Mouse (Mus musculus) left cerebral cortex, adult 11 months (tissue): ENCODE measurements at regions not wholly inside any gene's neighbourhood (a gene's known extent, or its start where the extent isn't known, plus 50 kb on each side); places are given as distances from the start of the nearest gene placed in this dataset.
A peak's percentile ranks its signal among the peaks of the same experiment; 100 is the strongest.

Experiments used
- DNase-seq: peaks from one replicate; pipeline ENCODE4 v3.0.0; 2022; ENCODE audit warnings: low spot score

DNA sequence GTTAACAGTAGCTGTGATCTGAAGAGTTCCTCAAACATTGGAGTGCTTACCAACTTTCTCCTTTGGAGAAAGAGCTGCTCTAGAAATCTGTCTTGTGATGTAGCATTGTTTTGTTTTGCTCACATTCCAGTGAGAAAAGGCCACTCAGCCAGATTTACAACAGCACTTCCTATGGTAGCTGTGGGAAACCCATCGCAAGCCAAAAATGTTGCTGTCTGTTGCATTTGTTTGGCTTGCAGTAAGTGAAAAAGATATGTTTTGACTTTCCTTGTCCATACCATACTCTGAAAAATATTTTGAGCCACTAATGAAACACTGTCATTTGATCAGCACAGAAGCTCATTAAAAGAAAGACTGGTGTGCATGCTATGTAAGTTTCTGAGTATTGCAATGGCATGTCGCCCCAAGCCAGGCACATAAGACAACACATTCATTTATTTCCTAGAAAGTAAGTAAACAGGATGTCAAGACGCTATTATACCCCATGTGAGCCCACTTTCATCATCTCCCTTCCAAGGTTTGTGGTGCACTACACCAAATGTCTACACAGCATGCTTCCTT lies 66.2 kb downstream of the Car2 start:
- DNase-seq: no peak

DNA sequence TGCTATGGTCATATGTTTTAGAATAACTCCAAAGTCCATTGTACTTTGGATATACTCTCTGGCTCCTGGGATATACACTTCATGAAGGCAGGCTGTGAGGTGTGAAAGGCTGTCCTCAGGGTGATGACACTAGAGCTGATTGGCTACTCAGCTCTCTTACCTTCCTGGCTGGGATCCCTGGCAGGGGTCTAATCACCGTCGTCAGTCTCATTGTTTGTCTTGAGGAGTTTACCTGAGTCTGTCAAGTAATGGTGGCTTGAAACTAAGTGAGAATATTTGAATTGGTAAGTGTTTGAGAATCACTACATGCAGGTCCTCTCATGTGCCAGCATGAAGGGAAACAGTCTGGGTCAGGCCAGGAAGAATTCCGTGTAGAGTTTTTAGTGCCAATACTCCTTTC lies 66.9 kb downstream of the Car2 start:
- DNase-seq: no peak

DNA sequence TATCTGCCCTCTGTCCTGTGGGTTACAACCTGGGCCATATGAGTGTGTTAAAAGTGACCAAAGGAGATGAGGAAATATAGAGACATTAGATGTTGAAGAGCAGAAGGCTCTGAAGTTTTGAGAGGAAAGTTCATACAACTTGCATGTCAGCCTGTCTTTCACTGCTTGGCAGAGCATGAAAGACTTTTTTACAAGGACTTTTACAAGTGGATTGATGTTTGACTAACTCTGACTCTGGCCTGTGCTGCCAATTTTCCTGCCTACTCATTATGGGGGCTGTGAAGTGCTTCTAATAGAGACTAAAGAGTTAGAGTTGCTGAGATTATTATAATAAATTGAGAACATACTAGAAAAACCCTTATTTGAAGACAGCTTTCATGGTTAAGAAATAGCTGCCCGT lies 71.4 kb downstream of the Car2 start:
- no peak for DNase-seq

DNA sequence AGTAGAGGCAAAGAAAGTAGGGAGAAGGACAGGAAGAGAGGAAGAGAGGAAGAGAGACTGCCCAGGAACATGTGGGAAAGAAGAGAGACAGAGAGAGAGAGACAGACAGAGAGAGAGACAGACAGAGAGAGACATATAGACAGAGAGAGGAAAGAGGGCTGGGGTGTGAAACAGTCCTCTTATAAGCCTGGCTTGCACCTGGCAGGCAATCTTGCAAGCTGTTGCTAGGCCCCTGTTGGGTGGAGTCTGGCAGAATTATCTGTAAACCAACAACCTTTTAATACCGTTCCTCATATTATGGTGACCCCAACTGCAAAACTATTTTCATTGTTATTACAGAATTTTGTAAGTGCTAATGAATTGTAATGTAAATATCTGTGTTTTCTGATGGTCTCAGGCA lies 72.2 kb downstream of the Car2 start:
- DNase-seq: no peak

DNA sequence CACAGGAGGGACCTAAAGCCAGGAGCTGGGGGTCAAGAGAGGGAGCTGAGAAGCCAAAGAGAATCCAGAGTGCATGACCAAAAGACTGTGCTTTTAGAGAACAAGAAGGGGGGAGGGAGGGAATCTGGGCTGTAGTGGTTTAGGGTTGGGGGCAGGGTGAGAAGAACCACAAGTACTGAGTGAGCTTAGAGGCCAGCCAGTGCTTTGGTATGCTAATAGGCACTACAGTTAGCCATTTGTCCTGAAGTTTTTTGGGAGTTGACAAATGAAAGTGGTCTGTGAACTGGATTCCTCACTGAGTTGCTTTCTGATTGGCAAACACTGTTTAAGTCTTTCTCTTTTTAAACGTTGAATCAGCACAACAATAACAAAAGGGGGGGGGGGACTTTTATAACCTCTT lies 73.5 kb downstream of the Car2 start:
- DNase-seq: peak; percentile 13

DNA sequence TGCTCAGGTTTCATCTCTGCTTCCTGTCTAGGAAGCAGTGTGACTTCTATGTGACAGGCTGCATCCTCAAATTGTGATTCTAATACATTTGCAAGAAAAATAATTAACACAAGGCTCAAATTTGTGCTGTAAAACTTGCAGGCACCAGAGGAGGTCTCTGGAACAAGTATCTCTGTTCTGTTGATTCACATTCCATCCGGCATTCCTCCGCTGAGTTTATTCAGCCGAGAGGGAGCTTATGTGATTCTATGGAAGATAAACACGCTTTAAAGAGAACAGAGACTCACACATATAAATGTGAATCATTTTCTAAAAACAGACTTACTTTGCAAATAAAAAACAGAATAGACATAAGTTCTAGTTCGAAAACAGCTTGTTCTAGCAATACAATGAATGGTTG lies 78.7 kb downstream of the Car2 start:
- no peak for DNase-seq

DNA sequence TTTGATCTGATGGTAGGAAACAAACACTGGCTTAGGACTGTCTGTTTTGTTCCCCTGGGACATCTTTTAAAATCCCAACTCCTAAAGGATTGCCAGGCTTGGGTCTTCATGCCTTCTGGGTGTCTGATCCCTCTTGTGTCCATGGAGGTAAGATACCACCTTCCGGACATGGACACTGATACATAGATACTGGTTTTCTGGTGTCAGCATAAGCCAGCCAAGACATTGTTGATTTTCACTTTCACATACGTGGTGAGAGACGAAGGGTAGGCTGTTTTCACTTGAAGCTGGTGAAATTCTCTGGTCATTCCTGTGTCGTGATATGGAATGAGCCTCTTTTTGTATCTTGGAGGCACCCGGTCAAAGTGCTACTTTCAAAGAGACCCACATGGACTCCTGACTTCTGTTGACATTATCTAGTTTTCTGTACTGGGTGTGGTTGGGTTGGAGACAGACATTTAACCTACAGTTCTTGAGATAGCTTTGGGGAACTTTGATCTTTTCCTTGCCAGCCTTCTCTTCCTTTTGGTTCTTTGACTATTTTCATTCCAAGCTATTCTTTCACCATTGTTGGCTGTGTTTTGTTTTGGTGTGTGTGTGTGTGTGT lies 79.5 kb downstream of the Car2 start:
- DNase-seq: no peak

DNA sequence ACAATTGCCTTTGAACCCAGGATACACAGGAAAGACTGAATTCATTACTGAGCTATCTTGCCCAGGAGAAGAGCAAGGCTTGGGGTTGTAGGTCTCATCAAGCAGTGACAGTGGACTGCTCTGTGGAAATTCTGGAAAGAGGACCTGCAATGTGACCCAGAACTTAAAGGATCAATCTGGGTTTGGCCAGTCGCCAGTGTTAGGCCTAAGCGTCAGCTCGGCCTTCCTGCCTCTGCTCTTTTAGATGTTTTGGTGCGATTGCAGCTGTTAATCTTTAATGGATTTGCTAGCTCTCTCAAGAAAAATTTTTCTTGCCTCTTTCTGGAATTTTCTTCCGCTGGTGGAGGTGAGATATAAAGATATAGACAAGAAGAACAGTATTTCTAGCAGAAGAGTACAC lies 81.2 kb downstream of the Car2 start:
- DNase-seq: no peak

DNA sequence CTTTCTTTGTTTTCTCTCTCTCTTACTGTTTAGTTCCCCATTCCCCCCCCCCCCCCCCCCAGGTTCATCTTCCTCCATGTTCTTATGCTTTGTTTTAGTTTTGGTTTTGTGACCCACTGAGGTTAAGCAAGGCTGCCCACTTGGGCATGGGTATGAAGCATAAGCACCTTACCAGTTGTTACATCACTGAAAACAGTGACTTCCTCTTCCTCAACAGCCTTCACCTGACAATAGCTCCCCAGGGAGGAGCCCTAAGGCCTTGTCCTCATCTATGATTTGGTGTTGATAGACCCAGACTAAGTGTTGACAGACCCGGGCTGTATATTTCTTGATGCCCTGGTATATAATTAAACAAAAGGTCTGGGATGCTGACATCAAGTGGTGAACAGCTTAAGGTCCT lies 82.3 kb downstream of the Car2 start:
- DNase-seq: no peak

DNA sequence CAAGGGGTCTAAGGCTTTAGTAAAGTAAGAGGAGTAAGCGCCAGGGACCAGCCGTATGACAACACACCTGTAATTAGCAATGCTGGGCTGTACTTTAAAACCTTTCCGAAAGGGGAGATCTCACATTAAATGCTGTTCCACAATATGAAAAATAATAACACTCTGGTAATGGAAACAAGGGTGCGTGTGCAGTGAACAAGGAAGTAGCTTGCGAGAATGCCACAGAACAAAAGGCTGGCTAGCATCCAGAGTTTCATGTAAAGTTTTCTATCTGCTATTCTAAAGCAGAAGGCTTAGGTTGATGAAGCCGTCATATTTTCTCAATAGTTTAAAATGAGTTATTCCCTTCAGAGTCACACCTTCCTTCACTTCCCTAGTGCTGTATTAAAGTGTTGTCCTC lies 83.6 kb downstream of the Car2 start:
- no peak for DNase-seq

DNA sequence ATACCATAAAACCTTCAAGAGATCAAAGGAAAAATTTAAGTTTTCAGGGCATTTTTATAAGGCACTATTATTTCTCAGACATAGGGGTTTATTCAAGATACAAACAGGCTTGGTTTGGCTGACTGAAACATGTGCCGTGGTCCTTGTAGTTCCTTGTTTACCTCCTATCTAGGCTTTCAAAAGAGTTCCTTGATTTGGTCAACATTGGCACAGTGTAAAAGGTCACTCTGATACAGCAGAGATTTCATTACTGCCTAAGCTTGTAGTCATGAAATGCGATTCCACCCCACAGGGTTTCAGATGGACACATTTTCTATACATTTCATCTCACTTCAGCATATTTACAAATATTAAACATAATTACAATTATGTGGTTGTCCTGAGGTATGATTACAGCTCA lies 85.6 kb downstream of the Car2 start:
- DNase-seq: no peak

DNA sequence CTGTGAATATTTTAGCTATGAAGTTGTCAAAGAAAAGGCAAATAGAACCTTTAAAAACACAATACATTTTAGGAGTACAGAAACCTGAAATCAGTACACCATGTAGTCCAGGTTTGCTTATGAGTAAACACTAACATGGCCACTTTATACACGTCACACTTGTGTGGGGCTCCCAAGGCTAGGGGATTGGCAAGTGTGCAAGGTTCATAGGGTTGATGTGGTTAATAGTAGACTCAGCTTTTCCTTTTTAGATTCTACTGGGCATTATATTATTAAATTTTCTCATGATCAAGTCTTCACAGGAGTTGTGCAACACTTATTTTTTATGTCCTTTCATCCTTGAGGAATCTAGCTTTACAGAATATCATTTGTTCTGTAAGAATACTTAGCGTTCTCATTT lies 88.7 kb downstream of the Car2 start:
- no peak for DNase-seq

DNA sequence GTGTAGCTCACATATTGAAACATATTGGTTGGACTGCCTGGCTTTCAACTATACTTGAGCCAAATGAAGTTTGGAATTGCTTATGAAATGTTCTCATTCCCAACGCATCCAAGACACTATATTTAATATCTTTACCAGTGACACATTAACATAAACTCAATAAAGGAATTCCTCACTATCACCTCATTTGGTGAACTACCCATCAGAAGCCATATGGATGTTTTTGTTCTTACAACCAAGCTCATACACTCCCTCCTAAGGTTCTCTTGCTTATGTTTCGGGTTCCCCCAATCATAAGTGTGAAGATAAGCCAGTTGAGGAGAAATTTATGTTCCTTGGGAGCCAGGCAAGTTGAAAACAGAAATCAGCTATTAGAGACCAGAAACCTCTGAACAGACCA lies 89.1 kb downstream of the Car2 start:
- DNase-seq: no peak

DNA sequence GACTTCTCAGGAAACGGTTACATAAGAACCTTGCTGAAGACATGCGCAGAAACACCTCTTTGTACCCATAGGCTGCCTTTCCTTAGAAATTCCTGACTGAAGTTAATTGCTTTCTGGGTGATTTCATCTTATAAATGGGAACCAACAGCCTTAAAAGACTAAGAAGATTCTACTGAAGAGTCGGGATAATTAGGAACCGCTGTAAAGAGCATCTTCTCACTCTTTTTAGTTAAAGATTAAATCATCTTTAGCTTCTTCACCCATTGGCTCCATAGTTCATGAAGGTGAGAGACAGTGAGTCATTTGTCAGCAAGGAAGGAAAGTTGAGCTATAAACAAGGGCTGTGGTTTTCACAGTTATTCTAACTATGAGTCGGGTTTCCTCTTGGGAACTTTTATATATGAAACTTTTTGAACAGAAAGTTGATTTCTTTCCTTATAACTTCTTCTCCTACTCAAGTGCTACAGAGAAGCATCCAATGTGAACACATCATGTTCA lies 93.1 kb downstream of the Car2 start:
- no peak for DNase-seq

DNA sequence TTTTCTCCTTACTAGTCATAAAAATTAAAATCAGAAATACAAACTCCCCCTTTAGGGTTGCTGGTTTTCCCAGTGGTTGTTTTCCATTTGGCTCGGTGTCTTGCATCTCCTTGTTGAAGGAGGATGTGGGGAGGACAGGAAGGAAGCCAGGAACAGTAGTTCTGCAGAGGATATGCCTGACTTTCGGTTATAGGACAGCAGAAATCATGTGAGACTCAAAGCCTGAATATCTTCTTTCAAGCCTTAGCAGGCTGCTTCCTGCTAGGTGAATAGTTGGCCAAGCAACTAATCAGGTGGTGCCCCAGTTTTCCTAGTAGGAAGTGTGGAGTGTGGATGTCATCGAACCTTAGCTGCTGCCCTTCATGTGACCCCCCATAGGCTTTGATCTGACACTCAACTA lies 103.6 kb downstream of the Car2 start:
- DNase-seq: no peak

DNA sequence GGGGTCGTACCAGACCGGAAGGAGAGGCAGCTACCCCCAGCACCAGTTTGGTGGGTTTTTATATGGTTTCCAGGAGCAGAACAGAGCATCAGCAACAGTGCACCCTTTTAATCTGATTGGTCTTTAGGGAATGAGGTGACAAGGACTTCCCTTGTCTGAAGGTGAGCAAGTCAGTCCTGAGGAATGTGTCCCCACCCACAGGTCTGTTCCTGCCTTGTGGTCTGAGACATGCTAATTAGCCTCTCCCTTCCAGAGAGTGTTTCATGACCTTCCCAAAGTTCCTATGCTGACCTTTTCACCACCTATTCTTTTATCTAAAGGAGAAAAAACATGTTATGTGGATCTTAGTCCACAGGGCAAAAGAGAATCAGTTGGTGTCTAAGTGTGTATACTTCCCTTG lies 107.9 kb downstream of the Car2 start:
- no peak for DNase-seq

DNA sequence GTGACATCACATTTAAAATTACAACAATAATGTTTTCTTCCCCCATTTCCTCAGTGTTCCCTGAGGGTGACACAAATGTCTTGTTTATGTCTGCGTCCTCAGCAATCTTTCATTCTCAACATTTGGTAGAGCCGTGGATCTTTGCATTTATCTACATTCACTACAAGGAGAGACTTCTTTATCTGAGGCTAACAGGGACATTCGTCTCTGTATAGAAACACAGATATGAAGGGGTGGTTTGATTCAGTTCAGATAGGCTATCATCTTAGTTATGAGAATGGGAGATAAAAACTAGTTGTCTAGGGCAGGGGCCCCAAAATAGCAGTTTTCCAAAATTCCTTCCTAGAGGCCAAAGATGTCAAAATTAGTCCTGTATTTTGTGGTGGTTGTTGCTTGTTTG lies 111.2 kb downstream of the Car2 start:
- no peak for DNase-seq

DNA sequence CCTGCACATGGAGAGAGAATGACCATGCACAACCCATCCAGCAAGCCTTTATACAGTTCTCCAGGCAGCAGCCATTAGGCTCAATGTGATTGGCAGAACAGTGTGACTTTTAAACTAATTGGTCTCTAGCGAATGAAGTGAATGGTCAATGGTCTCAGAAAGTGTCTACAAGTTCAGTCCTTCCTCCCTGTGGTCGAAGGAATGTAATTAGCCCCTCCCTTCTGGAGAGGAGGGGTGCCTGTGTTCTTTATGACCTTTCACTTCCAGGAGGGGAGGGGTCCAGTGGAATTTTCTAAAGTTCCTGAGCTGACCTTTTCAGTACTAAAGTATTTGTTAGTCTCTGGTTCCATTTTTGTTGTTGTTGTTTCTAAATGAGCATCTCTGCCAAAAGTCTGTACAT lies 112.4 kb downstream of the Car2 start:
- DNase-seq: no peak

DNA sequence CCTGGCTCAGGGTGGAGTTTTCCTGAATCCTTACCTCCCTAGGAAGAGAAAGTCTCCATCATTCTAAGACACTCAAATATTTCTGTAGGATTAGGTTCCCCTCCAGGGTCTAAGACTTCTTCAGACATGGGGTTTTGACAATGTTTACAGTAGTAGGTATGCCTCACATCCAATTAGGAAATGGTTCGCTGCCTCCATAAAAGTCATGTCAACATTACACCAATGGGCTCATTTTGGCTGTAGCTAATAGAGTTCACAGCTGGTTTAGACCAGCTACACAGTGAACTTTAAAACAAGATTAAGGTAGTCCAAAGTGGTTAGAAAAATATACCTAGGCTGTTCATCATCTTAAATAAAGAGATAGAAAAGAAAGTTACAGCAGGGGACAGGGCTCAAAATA lies 113.3 kb downstream of the Car2 start:
- no peak for DNase-seq

DNA sequence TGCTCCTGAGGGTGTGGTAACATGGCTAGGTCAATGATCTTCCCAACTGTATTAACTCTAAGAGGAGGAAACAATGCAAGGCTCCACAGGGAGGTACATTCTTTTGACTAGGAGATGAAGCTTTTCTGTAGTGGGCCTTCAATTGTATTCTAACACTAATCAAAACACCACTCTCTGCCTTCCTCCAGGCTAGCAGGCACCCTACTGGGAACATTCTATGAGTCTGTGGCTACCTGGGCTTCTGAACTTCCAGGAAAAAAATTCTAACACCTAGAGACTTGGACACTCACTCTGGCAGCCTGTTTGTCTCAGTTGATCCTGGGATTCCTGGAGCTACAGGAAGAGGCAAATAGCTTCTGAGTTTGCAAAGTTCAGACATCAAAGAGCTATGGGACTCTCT lies 113.8 kb downstream of the Car2 start:
- no peak for DNase-seq

DNA sequence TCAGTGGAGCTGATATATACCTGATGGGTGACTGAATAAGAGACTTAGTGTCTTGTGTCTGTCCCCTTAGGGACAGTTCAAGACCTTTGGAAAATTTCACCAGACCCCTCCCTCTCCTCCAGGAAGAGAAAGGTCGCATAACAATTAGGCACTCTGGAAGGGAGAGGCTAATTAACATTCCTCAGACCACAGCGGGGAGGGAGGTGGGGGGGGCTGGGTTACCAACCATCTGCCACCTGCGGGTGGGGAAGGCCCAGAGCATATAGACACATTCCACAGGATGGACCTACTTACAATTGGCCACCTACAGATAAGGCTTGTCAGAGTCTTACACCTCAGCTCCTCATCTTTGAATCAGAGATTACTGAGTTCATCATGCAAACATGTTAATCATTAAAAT lies 114.6 kb downstream of the Car2 start:
- DNase-seq: no peak

DNA sequence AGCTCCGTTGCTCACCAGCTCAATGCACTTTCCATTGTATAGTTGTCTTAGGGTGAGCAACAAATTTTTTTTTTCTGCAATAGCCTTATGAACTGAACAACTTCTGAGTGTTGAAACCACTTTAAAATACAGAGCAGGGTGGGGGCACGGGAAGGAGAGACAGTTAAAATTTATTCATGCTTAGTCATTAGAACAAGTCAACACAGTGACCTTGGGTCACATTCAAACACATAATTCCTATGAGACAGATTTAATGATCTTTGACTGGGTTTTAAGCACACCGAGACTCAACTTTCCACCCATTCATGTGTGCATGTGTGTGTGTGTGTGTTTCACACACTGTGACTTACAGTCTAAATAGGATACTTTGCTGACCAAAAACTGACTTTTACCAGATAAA lies 121.7 kb downstream of the Car2 start:
- no peak for DNase-seq

DNA sequence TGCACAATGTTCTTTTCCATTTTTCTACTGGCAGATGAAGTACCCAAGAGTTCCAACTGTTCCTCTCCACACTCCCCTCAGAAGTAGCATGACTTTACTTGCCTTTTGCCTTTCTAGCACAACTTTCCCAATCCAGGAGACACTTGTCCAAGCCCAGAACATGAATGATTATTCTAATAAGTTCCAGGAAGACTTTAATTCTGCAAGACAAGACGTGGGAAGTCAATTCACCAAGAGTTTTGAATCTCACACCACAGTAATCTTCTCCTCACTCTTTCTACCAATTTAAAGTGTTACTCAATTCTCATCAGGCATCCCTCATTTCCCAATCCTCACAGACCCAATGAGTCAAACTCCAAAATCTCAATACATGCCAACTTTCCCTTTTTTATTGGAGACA lies 122.4 kb downstream of the Car2 start:
- no peak for DNase-seq

DNA sequence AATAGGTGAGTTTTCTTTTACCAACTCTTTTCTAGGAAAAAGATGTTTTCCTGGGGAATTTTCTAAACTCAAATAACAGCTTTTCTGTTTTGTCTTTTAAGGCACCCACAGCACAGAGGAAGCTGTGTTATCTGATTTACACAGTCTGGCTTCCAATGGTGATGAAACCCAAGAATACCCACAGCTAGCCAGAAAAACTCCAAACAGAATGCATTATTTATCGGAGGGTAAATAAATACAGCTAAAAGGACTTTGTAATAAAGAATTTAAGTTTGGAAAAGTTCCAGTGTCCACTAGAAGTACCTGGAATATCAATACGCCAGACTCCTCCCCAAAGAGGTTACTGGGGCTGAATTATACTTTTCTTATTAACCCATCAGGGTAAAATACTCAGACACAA lies 123.7 kb downstream of the Car2 start:
- DNase-seq: no peak

DNA sequence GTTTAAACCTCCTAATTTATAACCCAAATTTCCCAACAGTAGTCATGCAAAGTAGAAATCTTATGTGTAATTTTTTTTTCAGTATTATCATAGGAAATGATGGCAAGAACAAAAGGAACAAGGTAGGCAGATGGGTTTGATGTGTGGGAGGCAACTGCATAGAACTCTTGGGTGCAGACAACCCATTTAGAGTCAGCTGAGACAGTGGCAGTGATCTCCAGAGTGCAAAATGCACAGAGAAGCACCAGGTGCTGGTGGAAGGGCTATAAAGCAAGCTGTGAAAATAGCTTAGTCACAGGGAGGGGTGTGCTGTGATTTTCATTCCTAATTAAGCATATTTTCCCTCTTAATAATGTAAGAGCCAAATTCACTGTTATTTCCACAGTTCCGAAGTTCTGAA lies 130.5 kb downstream of the Car2 start:
- DNase-seq: peak; percentile 23
